Mouse (Mus musculus) liver, embryonic 11.5 days (tissue): Measurements from ENCODE around the gene Rbm6. TPM values are rescaled to one million over a fixed set of nuclear protein-coding genes. Genes with fewer than 3 reads are reported as not detected.

Source experiments
- ATAC-seq: fragments of 200-750 bp; cut with Nextera tagmentation; replicated peaks from 2 replicates; pipeline ENCODE4 v1.8.0; 2017; ENCODE audit warnings: moderate number of reproducible peaks, mild to moderate bottlenecking, moderate TSS enrichment, moderate library complexity; ENCODE audit not compliant: low FRiP score
- DNase-seq: peaks from one replicate; pipeline ENCODE4 v3.0.0-alpha.2; 2017; ENCODE audit warnings: low spot score
- H3K27ac ChIP-seq: fragments of 300-500 bp; sonication (generic); 2 replicates; pipeline ENCODE4 v1.5.1; 2014; ENCODE audit warnings: mild to moderate bottlenecking, low read depth, low read length, control low read depth
- H3K27me3 ChIP-seq: fragments of 300-500 bp; sonication (generic); replicated peaks from 2 replicates; pipeline ENCODE4 v1.6.1; 2014; ENCODE audit warnings: low read length, mixed read lengths; ENCODE audit not compliant: control insufficient read depth, insufficient read depth
- H3K36me3 ChIP-seq: fragments of 300-500 bp; sonication (generic); 2 replicates; pipeline ENCODE4 v1.6.1; 2014; ENCODE audit warnings: mild to moderate bottlenecking, low read length, moderate library complexity, mixed read lengths; ENCODE audit not compliant: control insufficient read depth, insufficient read depth
- H3K4me1 ChIP-seq: fragments of 300-500 bp; sonication (generic); replicated peaks from 2 replicates; pipeline ENCODE4 v1.6.1; 2014; ENCODE audit warnings: low read length, mixed read lengths; ENCODE audit not compliant: control insufficient read depth, insufficient read depth
- H3K4me2 ChIP-seq: fragments of 300-500 bp; sonication (generic); 2 replicates; pipeline ENCODE4 v1.6.1; 2014; ENCODE audit warnings: mild to moderate bottlenecking, control low read depth, moderate library complexity
- H3K4me3 ChIP-seq: fragments of 300-500 bp; sonication (generic); 2 replicates; pipeline ENCODE4 v1.5.1; 2014; ENCODE audit warnings: low read depth, low read length, control low read depth
- H3K9ac ChIP-seq: fragments of 300-500 bp; sonication (generic); 2 replicates; pipeline ENCODE4 v1.6.1; 2014; ENCODE audit warnings: low read depth, low read length, control low read depth
- H3K9me3 ChIP-seq: fragments of 300-500 bp; sonication (generic); 2 replicates; pipeline ENCODE4 v1.6.1; 2016; ENCODE audit warnings: low read length, inconsistent platforms, mixed read lengths; ENCODE audit not compliant: control insufficient read depth
- WGBS: fragments of 180-500 bp; shearing (Covaris S2); extraction: QIAGEN DNeasy Blood & Tissue Kit; methylation state at CpG from one replicate; pipeline ENCODE4 v1.1.7; 2014; 5-methylcytosine and 5-hydroxymethylcytosine counted together
- polyA plus RNA-seq: library from polyadenylated mRNA; unstranded; fragments of >200 nt; fragmentation: Nextera tagmentation; extraction: Ambion mirVana; gene quantifications from 2 replicates; pipeline ENCODE4 v1.2.1, GENCODE M21; 2014

Rbm6 gene
- polyA plus RNA-seq, 1 experiment from 2014 or later = 60.9 TPM

GRCm38 (mm10) chr9:107848922-107849321, 24.1 kb downstream of the Rbm6 start:
- Histone ChIP-seq H3K27ac (no peak overlapping the region), H3K9me3 (no peaks in the 10 kb centered on the region), H3K4me3 (no peak overlapping the region), H3K4me1 (no peaks in the 10 kb centered on the region), H3K4me2 (no peak overlapping the region), H3K36me3 (peaks cover 18% of the 10 kb centered on the region; the same call in 1 of the 2 replicates), H3K27me3 (no peaks in the 10 kb centered on the region), H3K9ac (no peak overlapping the region)
- DNase-seq (no peak), ATAC-seq (no peak)
- WGBS = 91% methylated on average over 7 of the region's 7 CpGs

GRCm38 (mm10) chr9:107842709-107843108, 30.3 kb downstream of the Rbm6 start:
- no peaks in the 10 kb centered on the region for H3K4me1 ChIP-seq
- H3K9me3 ChIP-seq = no peaks in the 10 kb centered on the region
- no peak for DNase-seq
- H3K36me3 ChIP-seq = peaks cover 12% of the 10 kb centered on the region; the same call in 1 of the 2 replicates
- no peak for ATAC-seq
- no peak overlapping the region for H3K9ac ChIP-seq
- H3K4me2 ChIP-seq = no peak overlapping the region
- no peak overlapping the region for H3K27ac ChIP-seq
- 90% methylated on average over 2 of the region's 2 CpGs for WGBS
- no peak overlapping the region for H3K4me3 ChIP-seq
- H3K27me3 ChIP-seq = no peaks in the 10 kb centered on the region

- H3K4me3 ChIP-seq = no peak overlapping the region
- no peak for ATAC-seq
- 96% methylated on average over 1 of the region's 1 CpGs for WGBS
- H3K4me1 ChIP-seq = no peaks in the 10 kb centered on the region
- no peaks in the 10 kb centered on the region for H3K27me3 ChIP-seq
- no peaks in the 10 kb centered on the region for H3K9me3 ChIP-seq
- H3K27ac ChIP-seq = no peak overlapping the region
- DNase-seq = no peak
- no peak overlapping the region for H3K4me2 ChIP-seq
- no peak overlapping the region for H3K9ac ChIP-seq
- peaks cover 9% of the 10 kb centered on the region; the same call in 1 of the 2 replicates for H3K36me3 ChIP-seq
Observed at GRCm38 (mm10) chr9:107838869-107839268, 34.2 kb downstream of the Rbm6 start.

- no peaks in the 10 kb centered on the region for H3K27me3 ChIP-seq
- no peaks in the 10 kb centered on the region for H3K4me1 ChIP-seq
- H3K4me2 ChIP-seq = no peak overlapping the region
- H3K4me3 ChIP-seq = no peak overlapping the region
- no peak for DNase-seq
- H3K9me3 ChIP-seq = no peaks in the 10 kb centered on the region
- WGBS = 81% methylated on average over 3 of the region's 3 CpGs
- no peak overlapping the region for H3K27ac ChIP-seq
- no peak for ATAC-seq
- H3K9ac ChIP-seq = no peak overlapping the region
- H3K36me3 ChIP-seq = peaks cover 10% of the 10 kb centered on the region; the same call in 1 of the 2 replicates
Observed at GRCm38 (mm10) chr9:107833826-107834225, 39.2 kb downstream of the Rbm6 start.

GRCm38 (mm10) chr9:107831765-107832164, 41.3 kb downstream of the Rbm6 start:
- no peaks in the 10 kb centered on the region for H3K9me3 ChIP-seq
- ATAC-seq (no peak), DNase-seq (no peak)
- H3K4me2 ChIP-seq = no peak overlapping the region
- no peak overlapping the region for H3K9ac ChIP-seq
- no peaks in the 10 kb centered on the region for H3K4me1 ChIP-seq
- no peaks in the 10 kb centered on the region for H3K27me3 ChIP-seq
- no peak overlapping the region for H3K27ac ChIP-seq
- H3K4me3 ChIP-seq = no peak overlapping the region
- peaks cover 10% of the 10 kb centered on the region; the same call in 1 of the 2 replicates for H3K36me3 ChIP-seq

GRCm38 (mm10) chr9:107812132-107812531, 60.9 kb downstream of the Rbm6 start:
- H3K36me3 ChIP-seq = peaks cover 6% of the 10 kb centered on the region; the same call in 1 of the 2 replicates
- WGBS = 89% methylated on average over 1 of the region's 1 CpGs
- no peak for ATAC-seq

GRCm38 (mm10) chr9:107810985-107811384, 62.1 kb downstream of the Rbm6 start:
- H3K4me1 ChIP-seq = no peaks in the 10 kb centered on the region
- WGBS = 77% methylated on average over 2 of the region's 2 CpGs
- no peak overlapping the region for H3K9ac ChIP-seq
- DNase-seq (no peak), ATAC-seq (no peak; the same call in 1 of the 2 replicates)
- no peak overlapping the region for H3K27ac ChIP-seq
- peaks cover 3% of the 10 kb centered on the region; the same call in 1 of the 2 replicates for H3K36me3 ChIP-seq
- H3K4me2 ChIP-seq = no peak overlapping the region
- no peak overlapping the region for H3K4me3 ChIP-seq
- no peaks in the 10 kb centered on the region for H3K27me3 ChIP-seq
- no peaks in the 10 kb centered on the region for H3K9me3 ChIP-seq

More at GRCm38 (mm10) chr9:107812132-107812531, 60.9 kb downstream of the Rbm6 start:
- H3K4me3 ChIP-seq = no peak overlapping the region
- H3K4me2 ChIP-seq = no peak overlapping the region
- H3K9ac ChIP-seq = no peak overlapping the region
- no peaks in the 10 kb centered on the region for H3K9me3 ChIP-seq
- no peaks in the 10 kb centered on the region for H3K27me3 ChIP-seq
- H3K27ac ChIP-seq = no peak overlapping the region
- no peaks in the 10 kb centered on the region for H3K4me1 ChIP-seq
- DNase-seq = no peak

- H3K27ac ChIP-seq = no peak overlapping the region
- 35% methylated on average over 6 of the region's 6 CpGs for WGBS
Observed at GRCm38 (mm10) chr9:107791714-107792113, 81.3 kb downstream of the Rbm6 start.

GRCm38 (mm10) chr9:107782536-107783203, 90.4 kb downstream of the Rbm6 start:
- Histone ChIP-seq H3K4me3 (no peak overlapping the region), H3K9ac (no peak overlapping the region), H3K9me3 (no peaks in the 10 kb centered on the region), H3K4me2 (no peak overlapping the region), H3K4me1 (no peaks in the 10 kb centered on the region), H3K27ac (no peak overlapping the region), H3K27me3 (no peaks in the 10 kb centered on the region), H3K36me3 (peaks cover 39% of the 10 kb centered on the region)
- ATAC-seq (no peak), DNase-seq (no peak)
- 90% methylated on average over 11 of the region's 11 CpGs for WGBS

More at GRCm38 (mm10) chr9:107791714-107792113, 81.3 kb downstream of the Rbm6 start:
- Histone ChIP-seq H3K27me3 (no peaks in the 10 kb centered on the region), H3K4me1 (no peaks in the 10 kb centered on the region), H3K4me3 (no peak overlapping the region), H3K9ac (no peak overlapping the region), H3K9me3 (no peaks in the 10 kb centered on the region), H3K36me3 (peaks cover 26% of the 10 kb centered on the region), H3K4me2 (no peak overlapping the region)
- no peak for ATAC-seq
- no peak for DNase-seq
